Mouse (Mus musculus) C2C12 (cell line): ENCODE measurements around the gene Cdk14. TPM values are rescaled to one million over a fixed set of nuclear protein-coding genes. Genes with fewer than 3 reads are reported as not detected.

Experiments used
- H3K27me3 ChIP-seq: one replicate; pipeline ENCODE4 v1.6.1; 2011; ENCODE audit not compliant: control insufficient read depth, insufficient read depth, insufficient read length
- H3K36me3 ChIP-seq: one replicate; pipeline ENCODE4 v1.6.1; 2011; ENCODE audit not compliant: control insufficient read depth, insufficient read depth
- H3K4me3 ChIP-seq: one replicate; pipeline ENCODE4 v1.5.1; 2011; ENCODE audit warnings: mild to moderate bottlenecking, control low read depth; ENCODE audit not compliant: poor library complexity, insufficient read depth, severe bottlenecking
- H3K79me2 ChIP-seq: one replicate; pipeline ENCODE4 v1.6.1; 2011; ENCODE audit not compliant: control insufficient read depth, insufficient read depth
- H3K79me3 ChIP-seq: one replicate; pipeline ENCODE4 v1.6.1; 2011; ENCODE audit warnings: low read depth, control low read depth
- H3ac ChIP-seq: one replicate; pipeline ENCODE3; 2011; ENCODE audit warnings: low read depth; ENCODE audit not compliant: control insufficient read depth, insufficient read length
- CEBPB ChIP-seq: IDR thresholded peaks from one replicate; pipeline ENCODE4 v1.6.1; 2011; ENCODE audit warnings: low read depth, mild to moderate bottlenecking, control low read depth, moderate library complexity
- CTCF ChIP-seq: IDR thresholded peaks from one replicate; pipeline ENCODE4 v1.5.1; 2011; ENCODE audit not compliant: control insufficient read depth, insufficient read depth, insufficient read length
- FOSL1 ChIP-seq: IDR thresholded peaks from one replicate; pipeline ENCODE4 v1.8.0; 2011; ENCODE audit warnings: mild to moderate bottlenecking, low read length; ENCODE audit not compliant: poor library complexity, insufficient read depth, severe bottlenecking
- MAX ChIP-seq: IDR thresholded peaks from one replicate; pipeline ENCODE4 v1.6.1; 2011; ENCODE audit warnings: mild to moderate bottlenecking, control low read depth
- MYOD1 ChIP-seq: IDR thresholded peaks from one replicate; pipeline ENCODE4 v1.6.1; 2011; ENCODE audit warnings: low read depth; ENCODE audit not compliant: control insufficient read depth, insufficient read length
- MYOG ChIP-seq: IDR thresholded peaks from one replicate; pipeline ENCODE4 v1.6.1; 2011; ENCODE audit not compliant: control insufficient read depth, insufficient read length; ENCODE audit errors: extremely low read depth
- USF1 ChIP-seq: IDR thresholded peaks from one replicate; pipeline ENCODE4 v1.6.1; 2011; ENCODE audit warnings: low read depth, mild to moderate bottlenecking, control low read depth, moderate library complexity
- polyA plus RNA-seq: library from polyadenylated mRNA; unstranded; fragments of >200 nt; fragmentation: generic; extraction: Trizol; gene quantifications from one replicate; pipeline ENCODE4 v1.2.1, GENCODE M21; 2012; ENCODE audit warnings: missing spikeins

The Cdk14 gene
- polyA plus RNA-seq, 1 experiment = 15.9 TPM

GRCm38 (mm10) chr5:4853503-4853902 lies 566.6 kb downstream of the Cdk14 start:
- H3K27me3 ChIP-seq = no peaks in the 10 kb centered on the region
- H3ac ChIP-seq = no peak overlapping the region
- TF ChIP-seq MYOD1 (no peak), FOSL1 (no peak), CEBPB (no peak), CTCF (no peak), USF1 (no peak)
- no peak overlapping the region for H3K4me3 ChIP-seq
- no peaks in the 10 kb centered on the region for H3K79me3 ChIP-seq
- no peaks in the 10 kb centered on the region for H3K36me3 ChIP-seq
- no peaks in the 10 kb centered on the region for H3K79me2 ChIP-seq

GRCm38 (mm10) chr5:4852711-4853320 lies 567.3 kb downstream of the Cdk14 start:
- no peaks in the 10 kb centered on the region for H3K79me3 ChIP-seq
- H3ac ChIP-seq = no peak overlapping the region
- H3K4me3 ChIP-seq = no peak overlapping the region
- no peaks in the 10 kb centered on the region for H3K27me3 ChIP-seq
- H3K36me3 ChIP-seq = no peaks in the 10 kb centered on the region
- no peaks in the 10 kb centered on the region for H3K79me2 ChIP-seq
- TF ChIP-seq MYOG (no peak), USF1 (no peak), FOSL1 (no peak), MYOD1 (no peak), MAX (no peak), CTCF (no peak), CEBPB (no peak)

- Histone ChIP-seq H3ac (no peak overlapping the region), H3K4me3 (no peak overlapping the region), H3K27me3 (no peaks in the 10 kb centered on the region), H3K36me3 (no peaks in the 10 kb centered on the region), H3K79me3 (no peaks in the 10 kb centered on the region), H3K79me2 (no peaks in the 10 kb centered on the region)
- TF ChIP-seq CEBPB (no peak), MYOG (no peak), USF1 (no peak), CTCF (no peak), FOSL1 (no peak), MYOD1 (no peak), MAX (no peak)
These were observed 568.0 kb downstream of the Cdk14 start for GRCm38 (mm10) chr5:4851934-4852710.

GRCm38 (mm10) chr5:4851245-4851933 lies 568.7 kb downstream of the Cdk14 start:
- TF ChIP-seq MYOD1 = no peak
- TF ChIP-seq MAX = no peak
- no peak for TF ChIP-seq CTCF
- no peak for TF ChIP-seq MYOG
- TF ChIP-seq USF1 = no peak

GRCm38 (mm10) chr5:4834819-4835480 lies 585.2 kb downstream of the Cdk14 start:
- H3ac ChIP-seq = no peak overlapping the region
- TF ChIP-seq FOSL1 = no peak
- no peak for TF ChIP-seq MYOG
- TF ChIP-seq CTCF = no peak
- no peak for TF ChIP-seq USF1
- TF ChIP-seq MAX = no peak
- no peak for TF ChIP-seq MYOD1
- H3K36me3 ChIP-seq = no peaks in the 10 kb centered on the region
- no peaks in the 10 kb centered on the region for H3K79me3 ChIP-seq
- no peaks in the 10 kb centered on the region for H3K27me3 ChIP-seq
- no peaks in the 10 kb centered on the region for H3K79me2 ChIP-seq
- H3K4me3 ChIP-seq = no peak overlapping the region

More at GRCm38 (mm10) chr5:4851245-4851933, 568.7 kb downstream of the Cdk14 start:
- H3ac ChIP-seq = no peak overlapping the region
- H3K79me3 ChIP-seq = no peaks in the 10 kb centered on the region
- no peaks in the 10 kb centered on the region for H3K36me3 ChIP-seq
- H3K27me3 ChIP-seq = no peaks in the 10 kb centered on the region
- no peak overlapping the region for H3K4me3 ChIP-seq
- no peaks in the 10 kb centered on the region for H3K79me2 ChIP-seq

GRCm38 (mm10) chr5:4833940-4834339 lies 586.2 kb downstream of the Cdk14 start:
- H3K27me3 ChIP-seq = no peaks in the 10 kb centered on the region
- TF ChIP-seq MYOD1 (no peak), MYOG (no peak), USF1 (no peak), CTCF (no peak), FOSL1 (no peak), CEBPB (no peak), MAX (no peak)
- H3K79me3 ChIP-seq = no peaks in the 10 kb centered on the region
- no peak overlapping the region for H3ac ChIP-seq
- H3K79me2 ChIP-seq = no peaks in the 10 kb centered on the region
- H3K36me3 ChIP-seq = no peaks in the 10 kb centered on the region
- H3K4me3 ChIP-seq = no peak overlapping the region
